In genomic region chr17:66269567-66269966, GRCm38 (mm10) we compare ENCODE assay signal across 18 mouse cellular contexts.
"Had no signal": no experiment of that assay in that cellular context is flagged by ENCODE, and none has a peak within 500 bp of the region (broad histone marks: within the 10 kb centered on the region; RNA-seq: fewer than 3 reads in every experiment).

No protein-coding gene starts in this region.

- H3K9me3 ChIP-seq: liver, embryonic 15.5 days; lung, embryonic 15.5 days; midbrain, embryonic 10.5 days; midbrain, embryonic 12.5 days; neural tube, embryonic 13.5 days; neural tube, embryonic 15.5 days had no signal

- H3K4me1 ChIP-seq: liver, embryonic 15.5 days; lung, embryonic 15.5 days had no signal

- ATAC-seq: liver, postnatal 0 days; lung, postnatal 0 days; midbrain, embryonic 16.5 days had no signal

- H3K36me3 ChIP-seq: liver, embryonic 15.5 days; lung, embryonic 15.5 days; midbrain, embryonic 10.5 days; midbrain, embryonic 12.5 days; neural tube, embryonic 13.5 days; neural tube, embryonic 15.5 days had no signal

- H3K4me2 ChIP-seq: liver, embryonic 15.5 days; lung, embryonic 15.5 days; midbrain, embryonic 12.5 days; neural tube, embryonic 13.5 days; neural tube, embryonic 15.5 days had no signal

- DNase-seq: liver, postnatal 0 days; lung, adult 2 months; lung, postnatal 14 days; lung, postnatal 4 days; midbrain, embryonic 14.5 days; right cerebral cortex, postnatal 14 days; thymus, adult 2 months; thymus, postnatal 25 days; thymus, postnatal 4 days had no signal

- H3K9ac ChIP-seq: liver, embryonic 15.5 days; liver, postnatal 0 days; lung, embryonic 15.5 days; midbrain, embryonic 12.5 days; neural tube, embryonic 13.5 days; neural tube, embryonic 15.5 days had no signal

- H3K4me3 ChIP-seq: liver, embryonic 15.5 days; lung, embryonic 15.5 days; midbrain, embryonic 10.5 days; midbrain, embryonic 12.5 days; myocyte; neural tube, embryonic 13.5 days; neural tube, embryonic 15.5 days had no signal

- H3K27ac ChIP-seq: liver, embryonic 15.5 days; lung, embryonic 15.5 days; midbrain, embryonic 10.5 days; midbrain, embryonic 12.5 days; neural tube, embryonic 13.5 days; neural tube, embryonic 15.5 days had no signal

- H3K27me3 ChIP-seq: liver, embryonic 15.5 days; lung, embryonic 15.5 days; neural tube, embryonic 13.5 days; neural tube, embryonic 15.5 days had no signal
